Mouse (Mus musculus) embryonic fibroblast, embryonic 13.5 days (primary cell): ENCODE measurements around the gene Enox1. TPM values are rescaled to one million over a fixed set of nuclear protein-coding genes. Genes with fewer than 3 reads are reported as not detected.

Experiments
- H3K27ac ChIP-seq: 2 replicates; pipeline ENCODE4 v1.5.1; 2012; ENCODE audit warnings: low read length, control low read depth, inconsistent platforms; ENCODE audit not compliant: insufficient read depth
- H3K4me1 ChIP-seq: 2 replicates; pipeline ENCODE4 v1.6.1; 2011; ENCODE audit warnings: low read length; ENCODE audit not compliant: control insufficient read depth, insufficient read depth
- H3K4me3 ChIP-seq: 2 replicates; pipeline ENCODE4 v1.5.1; 2011; ENCODE audit warnings: mild to moderate bottlenecking, control low read depth, low read length; ENCODE audit not compliant: insufficient read depth
- CTCF ChIP-seq: IDR thresholded peaks from 2 replicates; pipeline ENCODE4 v1.5.1; 2011; ENCODE audit warnings: mild to moderate bottlenecking, control low read depth, low read length, moderate library complexity, borderline replicate concordance; ENCODE audit not compliant: insufficient read depth
- POLR2A ChIP-seq: IDR thresholded peaks from 2 replicates; pipeline ENCODE4 v1.6.1; 2011; ENCODE audit warnings: low read depth, mild to moderate bottlenecking, control low read depth, low read length, moderate library complexity
- polyA plus RNA-seq: library from polyadenylated mRNA; stranded (reverse); fragments of >200 nt; gene quantifications from 2 replicates; pipeline ENCODE4 v1.2.4, GENCODE M21; 2011; ENCODE audit warnings: low read depth; ENCODE audit not compliant: missing spikeins, insufficient read length

The Enox1 gene
- polyA plus RNA-seq, 1 experiment = 7.0 TPM

DNA sequence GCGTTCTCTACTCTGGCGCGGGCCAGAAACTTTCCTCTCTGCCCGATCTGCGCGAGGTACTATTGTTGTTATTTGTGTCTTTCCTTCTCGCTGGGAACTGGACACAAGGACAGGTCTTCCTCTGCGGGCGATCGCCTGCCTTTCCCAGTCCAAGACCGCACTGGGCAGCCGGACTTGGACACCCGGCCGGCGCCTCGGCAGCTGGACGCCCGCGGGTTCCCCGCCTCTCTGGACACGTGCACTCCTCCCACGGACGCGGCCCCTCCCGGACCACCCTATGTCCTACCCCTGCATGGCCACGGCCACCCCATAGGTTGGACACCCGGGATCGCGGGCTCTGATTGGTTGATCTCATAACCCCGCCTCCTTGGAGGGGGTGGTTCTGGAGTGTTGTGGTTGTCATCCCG lies 945 bp downstream of the Enox1 start:
- no peaks in the 10 kb centered on the region for H3K4me1 ChIP-seq
- peak overlapping the region; percentile 60 for H3K4me3 ChIP-seq
- no peak overlapping the region for H3K27ac ChIP-seq
- TF ChIP-seq CTCF = no peak
- no peak for TF ChIP-seq POLR2A

GRCm38 (mm10) chr14:77159397-77159796 lies 2.8 kb downstream of the Enox1 start:
- H3K4me3 ChIP-seq = no peak overlapping the region
- no peak for TF ChIP-seq CTCF
- TF ChIP-seq POLR2A = no peak
- no peak overlapping the region for H3K27ac ChIP-seq
- H3K4me1 ChIP-seq = no peaks in the 10 kb centered on the region

DNA sequence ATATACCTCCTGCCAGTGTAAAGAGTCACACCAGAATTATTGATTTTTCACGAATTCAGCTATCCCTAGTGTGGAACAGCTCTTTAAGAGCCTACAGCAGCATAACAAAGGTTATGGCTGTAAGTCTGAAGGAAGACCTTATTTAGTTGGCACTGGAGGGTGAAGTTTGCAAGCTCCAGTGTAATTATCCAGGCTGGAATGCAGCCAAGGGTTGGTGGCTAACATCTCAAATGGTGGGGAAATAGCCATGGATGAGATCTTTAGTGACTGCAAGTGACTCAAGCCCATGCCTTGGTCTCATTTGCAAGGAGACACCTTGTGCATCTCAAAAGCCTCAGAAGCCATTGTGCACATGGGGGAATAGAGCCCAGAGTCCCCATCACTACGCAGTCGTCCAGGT lies 5.9 kb downstream of the Enox1 start:
- no peaks in the 10 kb centered on the region for H3K4me1 ChIP-seq
- no peak overlapping the region for H3K4me3 ChIP-seq
- no peak overlapping the region for H3K27ac ChIP-seq
- no peak for TF ChIP-seq POLR2A
- no peak for TF ChIP-seq CTCF

DNA sequence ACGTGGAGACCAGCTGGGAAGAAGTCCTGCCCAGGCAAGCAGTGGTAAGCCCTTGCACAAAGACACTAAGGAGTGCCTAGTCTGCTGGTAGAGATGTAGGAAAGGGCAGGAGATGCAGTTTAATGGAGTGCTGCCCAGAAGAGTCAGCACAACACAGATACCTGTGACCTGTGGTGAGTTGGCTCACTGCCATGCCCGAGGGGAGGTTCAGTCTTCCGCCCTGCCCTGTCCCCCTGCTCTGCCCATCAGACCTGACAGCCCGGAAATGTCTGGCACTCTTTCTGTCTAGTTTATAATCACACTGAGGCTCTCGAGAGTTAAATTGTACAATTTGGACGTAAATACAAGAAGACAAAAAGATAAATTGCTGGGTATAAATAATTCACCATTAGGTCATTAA lies 7.8 kb downstream of the Enox1 start:
- no peak for TF ChIP-seq POLR2A
- no peak for TF ChIP-seq CTCF
- no peaks in the 10 kb centered on the region for H3K4me1 ChIP-seq
- no peak overlapping the region for H3K27ac ChIP-seq
- H3K4me3 ChIP-seq = no peak overlapping the region

DNA sequence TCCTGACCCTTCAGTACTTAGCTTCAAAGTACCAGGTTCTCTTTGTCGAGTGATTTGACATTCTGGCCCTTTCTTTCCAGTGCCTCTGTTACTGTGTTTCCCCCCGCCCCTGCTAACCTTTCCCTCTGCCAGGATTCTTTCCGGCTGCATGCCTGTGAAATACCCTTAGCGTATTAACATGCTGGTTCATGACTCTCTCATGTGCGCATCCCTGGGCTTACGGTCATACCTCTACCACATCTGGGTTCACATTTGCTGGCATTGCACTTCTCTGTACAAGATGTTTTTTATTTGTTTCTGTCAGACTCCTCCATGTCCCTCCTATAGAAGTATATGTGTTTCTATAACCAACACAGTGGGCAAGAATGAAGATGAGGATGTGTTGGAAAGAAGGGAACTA lies 11.6 kb downstream of the Enox1 start:
- no peak overlapping the region for H3K27ac ChIP-seq
- no peak for TF ChIP-seq POLR2A
- TF ChIP-seq CTCF = no peak
- no peaks in the 10 kb centered on the region for H3K4me1 ChIP-seq
- H3K4me3 ChIP-seq = no peak overlapping the region

GRCm38 (mm10) chr14:77174491-77174890 lies 17.9 kb downstream of the Enox1 start:
- Histone ChIP-seq H3K4me1 (no peaks in the 10 kb centered on the region), H3K4me3 (no peak overlapping the region), H3K27ac (no peak overlapping the region)
- TF ChIP-seq POLR2A (no peak), CTCF (no peak)

DNA sequence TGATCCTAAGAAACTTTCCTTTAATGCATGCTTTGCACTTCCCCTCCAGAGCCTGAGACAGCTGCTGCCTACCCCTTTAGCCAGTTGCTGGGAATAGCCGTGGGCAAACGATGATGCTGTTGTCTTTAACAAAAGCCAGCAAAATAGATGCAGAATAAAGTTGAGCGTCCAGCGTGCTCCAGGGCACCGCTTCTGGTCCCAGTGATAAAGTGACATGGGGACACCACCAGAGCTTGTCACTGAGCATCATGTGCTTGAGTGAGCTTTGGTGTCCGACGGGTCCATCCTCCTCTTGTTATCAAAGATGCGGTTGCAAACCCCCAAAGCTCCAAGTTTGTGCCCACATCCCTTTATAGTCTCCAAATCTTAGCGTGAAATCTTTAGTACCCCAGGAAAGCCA lies 18.4 kb downstream of the Enox1 start:
- no peak overlapping the region for H3K27ac ChIP-seq
- TF ChIP-seq CTCF (no peak), POLR2A (no peak)
- H3K4me1 ChIP-seq = no peaks in the 10 kb centered on the region
- no peak overlapping the region for H3K4me3 ChIP-seq

DNA sequence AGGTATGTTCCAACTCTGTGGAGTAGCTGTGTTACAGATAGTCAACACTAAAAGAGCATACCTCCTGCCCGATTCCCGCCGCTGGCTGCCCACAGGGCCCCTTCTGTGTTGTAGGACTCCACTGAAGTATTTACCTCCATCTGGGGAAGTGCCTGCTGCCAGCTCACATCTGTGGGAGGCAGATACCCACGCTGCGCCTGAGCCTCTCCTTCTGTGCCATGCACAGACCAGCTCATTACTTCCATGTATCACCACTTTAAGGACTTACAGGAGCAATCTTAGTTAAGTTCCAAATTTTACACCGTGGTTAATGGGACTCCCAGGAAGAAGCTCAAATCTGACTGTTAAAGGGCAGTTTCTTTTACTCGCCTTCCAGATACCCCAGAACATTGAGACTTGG lies 23.7 kb downstream of the Enox1 start:
- Histone ChIP-seq H3K4me1 (peaks cover 8% of the 10 kb centered on the region; the same call in 1 of the 2 replicates), H3K27ac (peak overlapping the region; percentile 48; the same call in 1 of the 2 replicates), H3K4me3 (no peak overlapping the region)
- TF ChIP-seq POLR2A = no peak
- TF ChIP-seq CTCF = no peak

DNA sequence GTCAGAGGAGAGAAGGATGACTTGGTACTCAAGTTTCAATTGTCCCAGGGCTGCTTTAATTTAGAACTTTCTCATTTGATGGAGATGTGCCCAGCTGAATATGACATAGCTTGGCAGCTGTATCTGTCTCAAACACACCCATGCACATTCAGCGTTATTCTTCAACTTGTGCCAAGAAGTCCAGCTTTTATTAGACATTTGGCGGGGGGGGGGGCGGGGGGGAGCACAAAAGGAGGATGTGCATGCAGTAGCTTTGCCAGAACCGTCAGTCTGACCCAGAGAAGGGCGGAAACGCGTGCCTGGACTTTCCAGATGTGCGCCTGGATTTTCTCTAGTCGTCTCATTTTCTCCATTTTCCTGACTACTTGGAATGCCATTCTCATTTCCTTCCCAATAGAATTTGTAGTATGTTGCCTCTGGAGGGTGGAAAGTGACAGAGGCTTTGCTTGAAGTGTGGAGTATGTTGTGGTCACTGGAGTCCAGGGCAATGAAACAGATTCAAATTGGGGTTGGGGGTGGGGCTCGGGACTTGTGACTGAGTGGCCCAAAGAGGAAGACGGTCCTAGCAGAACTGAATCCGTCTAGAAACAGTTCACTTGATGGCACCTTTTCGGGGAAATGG lies 24.3 kb downstream of the Enox1 start:
- Histone ChIP-seq H3K4me1 (peaks cover 8% of the 10 kb centered on the region; the same call in 1 of the 2 replicates), H3K27ac (peak overlapping the region; percentile 48; the same call in 1 of the 2 replicates), H3K4me3 (no peak overlapping the region)
- TF ChIP-seq POLR2A (no peak), CTCF (no peak)

DNA sequence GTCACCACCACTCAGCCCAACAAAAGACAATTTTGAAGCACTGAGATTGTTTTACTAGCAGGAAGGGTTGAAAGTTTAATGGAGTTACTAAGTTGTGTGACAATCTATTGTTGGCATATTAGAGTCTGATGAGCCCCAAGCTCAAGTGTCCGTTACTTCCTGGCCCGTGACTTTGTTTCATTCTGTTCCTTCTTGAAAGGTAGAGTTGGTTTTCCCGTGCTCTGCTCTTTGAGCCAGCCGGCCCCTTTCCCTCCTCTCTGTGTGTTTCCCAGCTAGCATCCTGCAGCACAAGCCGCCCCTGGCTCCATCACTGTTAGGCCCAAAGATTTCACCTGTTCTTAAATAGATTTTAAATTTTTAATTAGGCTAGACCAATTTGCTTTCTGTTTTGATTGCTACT lies 26.9 kb downstream of the Enox1 start:
- no peak overlapping the region for H3K4me3 ChIP-seq

GRCm38 (mm10) chr14:77190158-77190557 lies 33.6 kb downstream of the Enox1 start:
- TF ChIP-seq POLR2A (no peak), CTCF (no peak)
- Histone ChIP-seq H3K4me3 (no peak overlapping the region), H3K4me1 (no peaks in the 10 kb centered on the region), H3K27ac (no peak overlapping the region)

More for the DNA sequence above, 26.9 kb downstream of the Enox1 start:
- no peak overlapping the region for H3K27ac ChIP-seq
- TF ChIP-seq CTCF = no peak
- no peak for TF ChIP-seq POLR2A
- H3K4me1 ChIP-seq = peaks cover 8% of the 10 kb centered on the region; the same call in 1 of the 2 replicates
